Mouse (Mus musculus): ENCODE measurements around the gene Runx2. TPM values are rescaled to one million over a fixed set of nuclear protein-coding genes. Genes with fewer than 3 reads are reported as not detected.

Gene Runx2
- total RNA-seq, 1 experiment from 2014 or later = 39.0 TPM

DNA sequence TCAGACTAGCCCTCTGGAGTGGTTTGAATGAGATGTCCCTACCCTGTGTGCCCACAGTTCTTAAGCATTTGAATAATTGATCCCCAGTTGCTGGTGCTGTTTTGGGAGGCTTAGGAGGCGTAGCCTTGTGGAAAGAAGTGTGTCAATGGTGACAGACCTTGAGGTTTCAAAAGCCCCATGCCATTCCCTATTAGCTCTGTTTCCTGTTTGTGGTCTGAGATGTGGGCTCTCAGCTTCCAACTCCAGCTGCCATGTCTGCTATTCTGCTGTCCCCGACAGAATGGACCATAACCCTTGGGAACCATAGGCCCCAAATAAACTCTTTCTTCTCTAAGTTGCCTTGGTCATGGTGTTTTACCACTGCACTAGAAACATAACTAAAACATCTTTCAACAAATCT is 194.1 kb downstream of the Runx2 start:
- ATAC-seq (replicated peaks in 1 of 2; ENCODE audit: insufficient read depth in 1 of 2, low FRiP score in 2 of 2, low TSS enrichment in 1 of 2, low read depth in 1 of 2, poor library complexity in 2 of 2, severe bottlenecking in 2 of 2) = no peak

- no peak for ATAC-seq (replicated peaks in 1 of 2; ENCODE audit: insufficient read depth in 1 of 2, low FRiP score in 2 of 2, low TSS enrichment in 1 of 2, low read depth in 1 of 2, poor library complexity in 2 of 2, severe bottlenecking in 2 of 2)
These were observed 195.9 kb downstream of the Runx2 start for GRCm38 (mm10) chr17:44618691-44619090.

DNA sequence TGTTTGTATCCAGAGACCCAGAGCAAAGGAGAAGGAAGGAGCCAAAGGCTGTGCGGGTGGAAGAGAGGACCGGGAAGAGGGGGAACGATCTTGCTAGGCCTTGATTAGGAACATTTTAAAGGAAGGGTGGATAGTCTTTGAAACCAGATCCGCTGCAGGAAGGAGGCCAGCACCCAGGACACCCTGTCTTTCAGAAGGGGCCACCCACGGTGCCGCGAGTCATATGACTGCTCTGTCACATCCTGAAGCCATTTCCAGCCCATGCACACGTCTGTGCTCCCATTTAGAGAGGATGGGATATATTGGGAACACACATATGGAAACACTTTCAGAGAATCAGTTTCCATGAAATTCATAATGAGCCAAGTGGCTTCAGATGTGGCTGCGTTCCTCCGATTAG is 196.4 kb downstream of the Runx2 start:
- no peak for ATAC-seq (replicated peaks in 1 of 2; ENCODE audit: insufficient read depth in 1 of 2, low FRiP score in 2 of 2, low TSS enrichment in 1 of 2, low read depth in 1 of 2, poor library complexity in 2 of 2, severe bottlenecking in 2 of 2)

- no peak for ATAC-seq (replicated peaks in 1 of 2; ENCODE audit: insufficient read depth in 1 of 2, low FRiP score in 2 of 2, low TSS enrichment in 1 of 2, low read depth in 1 of 2, poor library complexity in 2 of 2, severe bottlenecking in 2 of 2)
These were observed 196.9 kb downstream of the Runx2 start for GRCm38 (mm10) chr17:44617741-44618140.

- ATAC-seq (replicated peaks in 1 of 2; ENCODE audit: insufficient read depth in 1 of 2, low FRiP score in 2 of 2, low TSS enrichment in 1 of 2, low read depth in 1 of 2, poor library complexity in 2 of 2, severe bottlenecking in 2 of 2) = peak; percentile 75 to 77
These were observed 200.6 kb downstream of the Runx2 start for GRCm38 (mm10) chr17:44613716-44614715.

DNA sequence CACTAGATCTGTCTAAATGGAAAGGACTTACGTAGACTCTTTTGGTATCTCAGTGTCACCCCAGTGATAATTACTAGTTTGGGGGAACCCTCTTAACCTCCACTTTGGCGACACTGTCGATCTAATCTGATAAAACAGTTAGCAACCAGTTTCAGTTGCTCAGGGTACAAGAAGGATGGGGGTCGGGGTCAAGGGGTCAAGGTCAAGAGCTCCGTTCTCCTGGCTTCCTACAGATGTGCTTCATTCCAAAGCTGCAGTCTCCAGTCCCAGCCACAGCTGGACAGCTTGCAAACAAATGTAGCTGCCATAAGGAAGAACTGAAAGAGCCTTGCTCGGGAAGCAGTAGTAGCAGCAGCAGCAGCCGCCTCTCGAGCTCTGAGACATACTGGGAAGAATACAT is 202.0 kb downstream of the Runx2 start:
- no peak for ATAC-seq (replicated peaks in 1 of 2; ENCODE audit: insufficient read depth in 1 of 2, low FRiP score in 2 of 2, low TSS enrichment in 1 of 2, low read depth in 1 of 2, poor library complexity in 2 of 2, severe bottlenecking in 2 of 2)

DNA sequence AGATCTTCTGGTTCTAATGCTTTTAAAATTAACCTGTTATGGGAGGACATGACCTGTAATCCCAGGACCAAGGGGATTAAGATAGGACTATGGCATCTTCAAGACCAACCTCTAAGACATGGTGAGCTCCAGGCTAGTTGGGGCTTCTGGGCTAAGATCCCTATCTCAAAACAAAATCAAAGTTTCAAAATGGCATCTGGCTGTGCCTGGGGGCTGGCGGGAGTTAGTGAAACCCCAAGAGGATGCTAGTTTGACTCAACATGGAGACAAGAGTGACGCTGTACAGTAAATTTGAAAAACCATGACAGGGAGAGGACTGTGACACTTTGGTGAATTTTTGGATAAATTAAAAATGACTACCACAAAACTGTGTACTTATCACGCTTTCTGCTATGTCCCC is 202.6 kb downstream of the Runx2 start:
- no peak for ATAC-seq (replicated peaks in 1 of 2; ENCODE audit: insufficient read depth in 1 of 2, low FRiP score in 2 of 2, low TSS enrichment in 1 of 2, low read depth in 1 of 2, poor library complexity in 2 of 2, severe bottlenecking in 2 of 2)

DNA sequence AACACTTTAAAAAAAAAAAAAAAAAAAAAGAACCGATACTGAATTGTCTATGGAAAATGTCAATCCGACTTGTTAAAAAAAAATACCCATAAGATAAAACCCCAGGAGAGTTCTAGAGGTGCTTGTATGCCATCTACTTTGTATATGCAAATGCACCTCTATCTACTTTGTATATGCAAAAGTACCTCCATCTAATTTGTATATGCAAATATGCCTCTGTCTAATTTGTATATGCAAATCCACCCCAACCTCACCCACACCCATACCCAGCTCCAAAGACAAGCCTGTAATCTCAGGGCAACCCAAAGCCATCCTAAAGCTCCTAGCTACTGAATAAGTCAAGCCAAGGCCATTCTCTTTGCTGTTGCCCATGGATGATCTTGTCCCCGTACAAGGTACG is 203.1 kb downstream of the Runx2 start:
- no peak for ATAC-seq (replicated peaks in 1 of 2; ENCODE audit: insufficient read depth in 1 of 2, low FRiP score in 2 of 2, low TSS enrichment in 1 of 2, low read depth in 1 of 2, poor library complexity in 2 of 2, severe bottlenecking in 2 of 2)

DNA sequence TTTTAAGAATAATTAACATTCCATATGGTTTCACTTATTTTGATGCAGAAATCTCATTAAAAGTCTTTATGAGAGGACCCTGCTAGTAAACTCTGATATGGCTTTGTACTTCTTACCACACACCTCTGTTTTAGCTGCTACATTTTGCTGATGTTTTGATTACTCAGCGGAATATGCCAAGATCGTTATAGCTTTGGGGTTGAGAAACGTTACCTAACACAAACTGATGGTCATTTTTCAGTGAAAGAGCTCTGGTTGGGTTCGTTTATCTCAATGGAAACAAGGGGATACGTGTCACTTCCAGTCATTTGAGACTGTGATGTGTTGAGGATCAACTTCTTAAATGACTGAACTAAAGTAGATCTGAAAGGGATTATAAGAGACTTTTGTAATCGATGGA is 203.8 kb downstream of the Runx2 start:
- no peak for ATAC-seq (replicated peaks in 1 of 2; ENCODE audit: insufficient read depth in 1 of 2, low FRiP score in 2 of 2, low TSS enrichment in 1 of 2, low read depth in 1 of 2, poor library complexity in 2 of 2, severe bottlenecking in 2 of 2)

GRCm38 (mm10) chr17:44609897-44610641 is 204.5 kb downstream of the Runx2 start:
- no peak for ATAC-seq (replicated peaks in 1 of 2; ENCODE audit: insufficient read depth in 1 of 2, low FRiP score in 2 of 2, low TSS enrichment in 1 of 2, low read depth in 1 of 2, poor library complexity in 2 of 2, severe bottlenecking in 2 of 2)

DNA sequence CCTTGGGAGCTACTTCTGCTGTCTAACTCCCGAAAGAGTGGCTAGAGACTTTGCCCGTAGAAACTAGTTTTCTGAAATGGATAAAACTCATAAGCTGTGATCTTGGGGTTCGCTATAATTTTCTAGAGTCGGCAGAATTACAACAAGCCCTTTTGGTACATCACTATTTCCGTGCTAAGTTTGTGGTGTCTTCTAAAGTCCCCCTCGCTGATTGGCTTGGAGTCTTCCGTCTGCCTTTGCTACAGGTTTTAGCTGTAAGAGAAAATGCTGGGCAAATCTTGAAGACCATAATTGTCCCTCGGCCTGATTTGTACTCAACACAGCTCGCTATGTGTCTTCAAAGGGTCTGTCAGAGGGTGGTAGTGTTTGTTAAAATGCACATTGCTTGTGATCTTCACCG is 205.2 kb downstream of the Runx2 start:
- no peak for ATAC-seq (replicated peaks in 1 of 2; ENCODE audit: insufficient read depth in 1 of 2, low FRiP score in 2 of 2, low TSS enrichment in 1 of 2, low read depth in 1 of 2, poor library complexity in 2 of 2, severe bottlenecking in 2 of 2)

- ATAC-seq (replicated peaks in 1 of 2; ENCODE audit: insufficient read depth in 1 of 2, low FRiP score in 2 of 2, low TSS enrichment in 1 of 2, low read depth in 1 of 2, poor library complexity in 2 of 2, severe bottlenecking in 2 of 2) = no peak
These were observed 205.7 kb downstream of the Runx2 start for GRCm38 (mm10) chr17:44608907-44609306.

DNA sequence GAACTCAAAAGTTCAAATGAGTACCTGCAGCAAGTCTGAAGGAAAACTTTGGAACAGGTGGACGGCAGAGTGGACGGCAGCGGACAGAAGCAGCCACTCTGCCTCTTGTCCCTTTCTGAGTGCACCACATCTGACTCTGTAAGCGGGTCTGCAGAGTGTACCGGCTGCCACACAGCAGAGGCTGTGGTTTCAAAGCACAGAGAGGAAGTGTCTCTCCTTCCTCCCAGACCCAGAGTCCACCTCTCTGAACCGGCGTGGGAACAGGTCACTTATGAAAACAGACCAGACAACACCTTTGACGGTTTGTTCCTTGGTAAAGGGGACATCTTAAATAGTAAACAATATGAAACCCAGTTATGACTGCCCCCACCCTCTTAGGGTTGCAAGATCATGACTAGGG is 207.2 kb downstream of the Runx2 start:
- ATAC-seq (replicated peaks in 1 of 2; ENCODE audit: insufficient read depth in 1 of 2, low FRiP score in 2 of 2, low TSS enrichment in 1 of 2, low read depth in 1 of 2, poor library complexity in 2 of 2, severe bottlenecking in 2 of 2) = peak; percentile 63 to 78

- ATAC-seq (replicated peaks in 1 of 2; ENCODE audit: insufficient read depth in 1 of 2, low FRiP score in 2 of 2, low TSS enrichment in 1 of 2, low read depth in 1 of 2, poor library complexity in 2 of 2, severe bottlenecking in 2 of 2) = no peak
These were observed 208.4 kb downstream of the Runx2 start for GRCm38 (mm10) chr17:44606245-44606644.

GRCm38 (mm10) chr17:44605749-44606148 is 208.8 kb downstream of the Runx2 start:
- no peak for ATAC-seq (replicated peaks in 1 of 2; ENCODE audit: insufficient read depth in 1 of 2, low FRiP score in 2 of 2, low TSS enrichment in 1 of 2, low read depth in 1 of 2, poor library complexity in 2 of 2, severe bottlenecking in 2 of 2)

- no peak for ATAC-seq (replicated peaks in 1 of 2; ENCODE audit: insufficient read depth in 1 of 2, low FRiP score in 2 of 2, low TSS enrichment in 1 of 2, low read depth in 1 of 2, poor library complexity in 2 of 2, severe bottlenecking in 2 of 2)
These were observed 211.4 kb downstream of the Runx2 start for GRCm38 (mm10) chr17:44603170-44603569.

GRCm38 (mm10) chr17:44601317-44602021 is 213.1 kb downstream of the Runx2 start:
- ATAC-seq (replicated peaks in 1 of 2; ENCODE audit: insufficient read depth in 1 of 2, low FRiP score in 2 of 2, low TSS enrichment in 1 of 2, low read depth in 1 of 2, poor library complexity in 2 of 2, severe bottlenecking in 2 of 2) = 0 out of 4 replicates have a peak, but pooled peaks of 1 of the 2 experiments have one; percentile 19

GRCm38 (mm10) chr17:44599856-44600255 is 214.7 kb downstream of the Runx2 start:
- ATAC-seq (replicated peaks in 1 of 2; ENCODE audit: insufficient read depth in 1 of 2, low FRiP score in 2 of 2, low TSS enrichment in 1 of 2, low read depth in 1 of 2, poor library complexity in 2 of 2, severe bottlenecking in 2 of 2) = no peak
